Mouse (Mus musculus) kidney, embryonic 16.5 days (tissue): ENCODE measurements around the gene Gm11992. TPM values are rescaled to one million over a fixed set of nuclear protein-coding genes. Genes with fewer than 3 reads are reported as not detected.

Source experiments
- ATAC-seq: fragments of 200-750 bp; cut with Nextera tagmentation; 2 replicates; pipeline ENCODE4 v1.8.0; 2017; ENCODE audit warnings: moderate TSS enrichment; ENCODE audit not compliant: low FRiP score, low TSS enrichment
- H3K27ac ChIP-seq: fragments of 300-500 bp; sonication (generic); 2 replicates; pipeline ENCODE4 v1.5.1; 2014; ENCODE audit warnings: low read length
- H3K27me3 ChIP-seq: fragments of 300-500 bp; sonication (generic); 2 replicates; pipeline ENCODE4 v1.6.1; 2014; ENCODE audit warnings: low read length, control low read depth, mixed read lengths; ENCODE audit not compliant: insufficient read depth
- H3K36me3 ChIP-seq: fragments of 300-500 bp; sonication (generic); 2 replicates; pipeline ENCODE4 v1.6.1; 2014; ENCODE audit warnings: low read length, control low read depth, mixed read lengths; ENCODE audit not compliant: insufficient read depth
- H3K4me1 ChIP-seq: fragments of 300-500 bp; sonication (generic); 2 replicates; pipeline ENCODE4 v1.6.1; 2014; ENCODE audit warnings: low read length, control low read depth, mixed read lengths; ENCODE audit not compliant: insufficient read depth
- H3K4me2 ChIP-seq: fragments of 300-500 bp; sonication (generic); replicated peaks from 2 replicates; pipeline ENCODE4 v1.6.1; 2014; ENCODE audit warnings: low read depth, low read length
- H3K4me3 ChIP-seq: fragments of 300-500 bp; sonication (generic); 2 replicates; pipeline ENCODE4 v1.5.1; 2014; ENCODE audit warnings: mild to moderate bottlenecking, low read length
- H3K9ac ChIP-seq: fragments of 300-500 bp; sonication (generic); replicated peaks from 2 replicates; pipeline ENCODE4 v1.6.1; 2014; ENCODE audit warnings: low read length
- H3K9me3 ChIP-seq: fragments of 300-500 bp; sonication (generic); 2 replicates; pipeline ENCODE4 v1.6.1; 2016; ENCODE audit warnings: low read length, control low read depth
- WGBS: fragments of 180-500 bp; shearing (Covaris S2); extraction: QIAGEN DNeasy Blood & Tissue Kit; methylation state at CpG from one replicate; pipeline ENCODE4 v1.1.7; 2014; 5-methylcytosine and 5-hydroxymethylcytosine counted together
- polyA plus RNA-seq: library from polyadenylated mRNA; unstranded; fragments of >200 nt; fragmentation: Nextera tagmentation; extraction: Ambion mirVana; gene quantifications from 2 replicates; pipeline ENCODE4 v1.2.1, GENCODE M21; 2015

The Gm11992 gene
- polyA plus RNA-seq, 1 experiment from 2014 or later: 6.1 TPM

DNA sequence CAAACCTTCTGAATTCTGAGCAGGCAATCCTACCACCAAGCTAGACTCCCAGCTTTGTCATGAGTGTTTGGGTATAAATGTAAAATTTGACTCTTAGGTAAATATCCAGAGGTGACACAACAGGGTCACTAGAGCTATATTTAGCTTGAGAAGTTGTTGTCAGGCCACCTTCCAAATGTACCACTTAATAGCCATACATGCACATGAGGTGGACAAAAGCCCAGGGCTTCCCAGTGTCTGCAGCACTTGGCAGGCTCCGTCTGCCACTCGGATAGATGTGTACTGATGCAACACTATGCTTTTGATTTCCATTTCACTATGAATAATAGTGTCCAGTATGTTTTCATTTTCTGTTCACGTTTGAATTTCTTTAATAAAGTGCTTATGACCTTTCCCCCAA lies 23.2 kb upstream of the Gm11992 start:
- no peak for ATAC-seq
- H3K27me3 ChIP-seq: 0 out of 2 replicates have a peak, but pooled peaks cover 4% of the 10 kb centered on the region
- no peak overlapping the region for H3K27ac ChIP-seq
- no peaks in the 10 kb centered on the region for H3K36me3 ChIP-seq
- no peak overlapping the region for H3K9ac ChIP-seq
- 78% methylated on average over 3 of the region's 3 CpGs for WGBS
- no peaks in the 10 kb centered on the region for H3K9me3 ChIP-seq
- H3K4me3 ChIP-seq: no peak overlapping the region
- no peaks in the 10 kb centered on the region for H3K4me1 ChIP-seq
- no peak overlapping the region for H3K4me2 ChIP-seq

DNA sequence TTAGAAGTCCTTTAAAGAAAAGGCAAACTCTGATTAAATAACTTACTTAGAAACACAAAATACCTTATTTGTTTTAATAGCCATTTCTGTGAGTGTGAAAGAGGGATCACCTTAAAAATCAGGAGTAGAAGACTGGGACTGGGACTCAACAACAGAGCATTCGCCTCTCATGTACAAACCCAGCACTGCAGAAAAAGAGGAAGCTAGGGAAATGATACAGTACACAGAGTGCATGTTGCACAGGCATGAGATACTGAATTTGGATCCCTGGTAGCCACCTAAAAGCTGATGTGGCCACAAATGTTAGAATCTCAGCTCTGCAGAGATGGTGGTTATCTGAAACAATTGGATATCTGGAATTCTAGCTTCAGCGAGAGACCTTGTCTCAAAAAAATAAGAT lies 16.9 kb upstream of the Gm11992 start:
- H3K4me2 ChIP-seq: no peak overlapping the region
- H3K27me3 ChIP-seq: 0 out of 2 replicates have a peak, but pooled peaks cover 4% of the 10 kb centered on the region
- H3K36me3 ChIP-seq: no peaks in the 10 kb centered on the region
- no peaks in the 10 kb centered on the region for H3K4me1 ChIP-seq
- no peak overlapping the region for H3K9ac ChIP-seq
- no peak for ATAC-seq
- WGBS: 85% methylated on average over 2 of the region's 2 CpGs
- H3K4me3 ChIP-seq: no peak overlapping the region
- no peaks in the 10 kb centered on the region for H3K9me3 ChIP-seq
- no peak overlapping the region for H3K27ac ChIP-seq

DNA sequence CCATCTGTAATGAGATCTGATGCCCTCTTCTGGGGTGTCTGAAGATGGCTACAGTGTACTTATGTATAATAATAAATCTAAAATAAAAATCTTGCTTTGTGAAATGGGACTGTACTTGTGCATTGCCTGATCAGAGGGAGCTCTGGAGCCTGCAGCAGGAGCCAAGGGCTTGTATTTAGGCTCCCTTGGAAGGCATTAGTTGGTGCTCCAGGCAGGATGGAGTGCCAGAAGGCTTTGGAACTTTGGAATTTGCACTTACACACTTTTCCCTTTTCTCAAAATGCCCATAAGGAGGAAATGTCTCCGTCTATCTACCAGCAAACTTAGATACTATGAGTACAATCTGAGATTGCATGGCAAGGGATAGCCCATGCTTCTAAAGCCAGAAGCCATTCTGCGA lies 1.8 kb upstream of the Gm11992 start:
- no peak for ATAC-seq
- Histone ChIP-seq H3K4me1 (peaks cover 8% of the 10 kb centered on the region), H3K9me3 (no peaks in the 10 kb centered on the region), H3K27me3 (peaks cover 12% of the 10 kb centered on the region; the same call in 1 of the 2 replicates), H3K4me3 (no peak overlapping the region), H3K27ac (no peak overlapping the region), H3K9ac (no peak overlapping the region), H3K36me3 (no peaks in the 10 kb centered on the region), H3K4me2 (no peak overlapping the region)
- WGBS: 83% methylated on average over 2 of the region's 2 CpGs

DNA sequence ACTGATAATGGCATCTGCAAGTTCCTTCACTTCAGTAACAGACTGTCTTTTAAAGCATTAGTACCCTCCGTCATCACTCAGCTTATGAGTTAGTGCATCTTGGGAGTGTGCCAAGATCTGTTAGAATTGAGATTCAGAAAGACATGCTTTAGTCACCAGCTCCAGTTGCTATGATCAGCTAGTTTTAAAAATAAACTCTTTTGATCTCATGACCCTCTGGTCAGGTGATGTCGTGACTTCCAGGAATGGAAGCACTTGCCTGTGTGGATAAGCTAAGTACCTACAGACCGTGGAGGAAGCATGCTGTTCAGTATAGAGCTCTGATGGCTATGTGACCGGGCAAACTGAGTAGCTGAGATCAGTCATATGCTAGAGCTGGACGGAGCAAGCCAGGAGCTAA lies 1.4 kb upstream of the Gm11992 start:
- H3K4me1 ChIP-seq: peaks cover 8% of the 10 kb centered on the region
- no peak overlapping the region for H3K4me2 ChIP-seq
- no peaks in the 10 kb centered on the region for H3K36me3 ChIP-seq
- no peak overlapping the region for H3K27ac ChIP-seq
- no peak overlapping the region for H3K9ac ChIP-seq
- peaks cover 12% of the 10 kb centered on the region; the same call in 1 of the 2 replicates for H3K27me3 ChIP-seq
- no peak overlapping the region for H3K4me3 ChIP-seq
- no peak for ATAC-seq
- WGBS: 71% methylated on average over 5 of the region's 5 CpGs
- no peaks in the 10 kb centered on the region for H3K9me3 ChIP-seq

DNA sequence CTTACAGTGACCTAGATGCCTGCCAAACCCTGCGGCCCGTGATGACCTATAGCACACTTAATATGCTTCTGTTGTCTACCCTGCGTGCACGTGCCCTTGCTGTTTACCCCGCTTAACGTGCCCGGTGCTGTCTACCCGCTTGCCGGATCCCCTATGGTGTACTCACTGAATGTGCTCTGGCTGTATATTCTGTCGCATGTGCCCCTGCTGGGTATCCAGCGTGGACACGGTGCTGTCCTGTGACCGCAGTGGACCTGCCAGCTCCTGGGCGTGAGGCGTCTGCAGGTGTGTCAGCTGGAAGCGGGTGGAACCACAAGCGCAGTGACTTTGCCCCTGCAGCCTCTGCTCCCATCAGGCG lies 288 bp downstream of the Gm11992 start, which contains the start of gene Sun3:
Gene Sun3 (minus strand): TSS at position 289 of the 358 bp plus-strand sequence.
- under 1% methylated on average over 18 of the region's 18 CpGs for WGBS
- Histone ChIP-seq H3K9me3 (no peaks in the 10 kb centered on the region), H3K9ac (peak within 1 kb of the TSS; percentile 58)

DNA sequence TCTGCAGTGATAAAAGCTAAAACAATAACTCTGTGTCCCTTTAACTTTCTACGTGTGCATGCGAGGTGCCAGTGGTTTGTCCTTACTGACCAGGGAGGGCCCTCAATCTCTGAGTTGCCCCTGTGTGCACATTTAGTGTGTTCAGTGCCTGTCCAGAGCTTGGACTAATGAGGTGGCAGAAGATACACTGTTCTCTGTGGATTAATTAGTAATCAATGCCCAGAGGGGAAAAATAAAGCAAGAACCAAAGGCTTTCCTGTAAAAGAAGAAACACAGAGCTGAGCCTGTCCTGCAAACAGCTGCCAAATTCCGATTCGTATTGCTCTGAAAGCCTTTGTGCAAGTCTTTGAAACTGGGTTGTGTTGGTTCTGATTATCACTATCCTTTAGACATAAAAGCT lies 1.8 kb downstream of the Gm11992 start:
- peaks cover 12% of the 10 kb centered on the region; the same call in 1 of the 2 replicates for H3K27me3 ChIP-seq
- ATAC-seq: no peak
- H3K27ac ChIP-seq: no peak overlapping the region
- no peak overlapping the region for H3K9ac ChIP-seq
- H3K4me1 ChIP-seq: peaks cover 8% of the 10 kb centered on the region
- no peak overlapping the region for H3K4me2 ChIP-seq
- H3K36me3 ChIP-seq: no peaks in the 10 kb centered on the region
- 80% methylated on average over 4 of the region's 4 CpGs for WGBS
- H3K4me3 ChIP-seq: no peak overlapping the region
- H3K9me3 ChIP-seq: no peaks in the 10 kb centered on the region

More for the DNA sequence above, 288 bp downstream of the Gm11992 start, which contains the start of gene Sun3:
- Histone ChIP-seq H3K4me1 (peaks cover 8% of the 10 kb centered on the region), H3K4me2 (peak within 1 kb of the TSS; percentile 84), H3K36me3 (no peaks in the 10 kb centered on the region), H3K27ac (no peak within 1 kb of the TSS), H3K4me3 (peak within 1 kb of the TSS; percentile 62), H3K27me3 (peaks cover 12% of the 10 kb centered on the region; the same call in 1 of the 2 replicates)
- peak; percentile 70 for ATAC-seq

DNA sequence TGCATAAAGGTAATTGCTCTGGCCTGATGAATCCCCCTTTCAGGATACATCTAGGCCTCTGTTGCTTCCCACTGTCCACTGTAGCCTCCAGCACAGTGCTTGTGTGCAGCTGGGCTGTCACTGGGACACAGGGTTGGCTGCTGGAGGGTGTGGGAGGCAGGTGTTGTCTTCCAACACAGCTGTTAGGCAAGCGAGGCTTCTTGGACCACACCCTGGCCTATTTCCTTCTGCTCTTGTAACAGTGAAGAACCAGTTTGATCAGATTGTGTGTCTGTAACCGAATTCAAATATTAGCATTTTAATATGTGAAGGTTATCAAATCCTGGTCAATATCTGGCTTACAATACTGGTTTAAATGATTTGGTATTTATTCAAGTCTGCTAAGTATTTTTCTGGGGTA lies 3.5 kb downstream of the Gm11992 start:
- Histone ChIP-seq H3K9me3 (no peaks in the 10 kb centered on the region), H3K4me2 (no peak overlapping the region), H3K36me3 (no peaks in the 10 kb centered on the region), H3K27ac (no peak overlapping the region), H3K4me3 (no peak overlapping the region), H3K9ac (no peak overlapping the region), H3K27me3 (peaks cover 12% of the 10 kb centered on the region; the same call in 1 of the 2 replicates), H3K4me1 (peaks cover 8% of the 10 kb centered on the region)
- no peak for ATAC-seq
- WGBS: 63% methylated on average over 2 of the region's 2 CpGs

DNA sequence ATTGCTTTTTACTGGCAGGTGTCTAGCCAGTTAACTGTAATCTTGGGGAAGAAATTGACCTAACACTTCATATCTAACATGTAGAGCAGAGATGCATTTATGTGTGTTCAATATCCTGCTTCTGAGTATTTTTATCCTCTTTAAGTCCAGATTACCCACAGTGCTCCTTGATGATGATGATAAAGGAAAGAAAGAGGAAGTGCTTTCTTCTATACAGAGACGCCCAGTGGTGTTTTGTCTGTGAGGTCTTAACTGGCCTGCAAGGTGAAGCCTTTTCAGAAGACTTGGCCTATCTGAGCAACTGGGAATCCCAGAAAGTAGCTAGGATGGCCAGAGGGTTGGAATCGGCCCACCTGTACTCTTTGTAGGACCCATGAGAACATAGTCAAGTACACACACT lies 8.5 kb downstream of the Gm11992 start:
- H3K27ac ChIP-seq: no peak overlapping the region
- H3K36me3 ChIP-seq: no peaks in the 10 kb centered on the region
- H3K9ac ChIP-seq: no peak overlapping the region
- no peaks in the 10 kb centered on the region for H3K27me3 ChIP-seq
- whole genome bisulfite sequencing: 88% methylated on average over 2 of the region's 2 CpGs
- H3K9me3 ChIP-seq: no peaks in the 10 kb centered on the region
- ATAC-seq: no peak
- no peaks in the 10 kb centered on the region for H3K4me1 ChIP-seq
- H3K4me3 ChIP-seq: no peak overlapping the region
- no peak overlapping the region for H3K4me2 ChIP-seq

DNA sequence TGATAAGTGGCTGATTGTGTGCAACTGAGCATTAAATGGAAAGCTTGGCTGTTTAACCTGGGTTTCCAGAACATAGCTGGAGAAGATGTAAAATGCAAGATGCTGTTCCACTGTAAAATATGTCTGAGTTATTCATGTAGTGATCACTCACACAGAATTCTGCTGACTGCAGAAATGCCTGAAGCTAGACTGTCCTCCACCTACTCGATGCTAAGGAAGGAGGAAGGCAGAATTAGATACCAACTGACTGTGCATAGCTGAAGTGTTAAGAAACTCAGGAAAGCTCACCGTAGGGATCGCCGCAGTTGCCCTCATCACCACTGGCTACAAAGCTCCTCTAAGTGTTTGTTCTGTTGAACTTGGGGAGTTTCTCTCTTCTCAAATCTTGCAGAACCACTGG lies 9.3 kb downstream of the Gm11992 start:
- Histone ChIP-seq H3K4me2 (no peak overlapping the region), H3K9me3 (no peaks in the 10 kb centered on the region), H3K36me3 (no peaks in the 10 kb centered on the region), H3K4me1 (no peaks in the 10 kb centered on the region), H3K27ac (no peak overlapping the region), H3K9ac (no peak overlapping the region), H3K4me3 (no peak overlapping the region), H3K27me3 (no peaks in the 10 kb centered on the region)
- 92% methylated on average over 4 of the region's 4 CpGs for WGBS
- ATAC-seq: no peak

DNA sequence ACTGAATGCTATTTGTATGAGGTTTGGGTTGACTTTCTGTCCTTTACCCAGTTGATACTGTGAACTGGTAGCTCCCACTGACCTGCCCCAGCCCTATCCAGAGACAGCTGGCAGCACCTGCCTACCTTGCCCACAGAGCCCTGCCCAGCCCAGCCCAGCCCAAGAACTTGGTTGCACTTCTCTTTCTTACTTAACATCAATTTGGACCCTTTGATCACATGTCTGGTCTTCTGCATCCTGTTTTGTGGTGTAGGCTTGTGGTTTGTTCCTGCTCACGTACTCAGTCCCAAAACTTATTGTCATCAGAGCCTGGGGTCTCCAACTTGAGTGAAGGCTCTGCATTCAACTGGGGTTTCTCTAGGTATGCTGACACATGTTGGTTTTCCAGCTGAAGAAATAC lies 11.6 kb downstream of the Gm11992 start:
- no peak overlapping the region for H3K4me3 ChIP-seq
- H3K4me2 ChIP-seq: no peak overlapping the region
- H3K36me3 ChIP-seq: no peaks in the 10 kb centered on the region
- H3K9ac ChIP-seq: no peak overlapping the region
- WGBS: 79% methylated on average over 1 of the region's 1 CpGs
- H3K27ac ChIP-seq: no peak overlapping the region
- ATAC-seq: no peak
- no peaks in the 10 kb centered on the region for H3K4me1 ChIP-seq
- no peaks in the 10 kb centered on the region for H3K27me3 ChIP-seq
- no peaks in the 10 kb centered on the region for H3K9me3 ChIP-seq
